Mouse (Mus musculus): ENCODE data around the gene Cdkal1.

Cdkal1 gene

DNA sequence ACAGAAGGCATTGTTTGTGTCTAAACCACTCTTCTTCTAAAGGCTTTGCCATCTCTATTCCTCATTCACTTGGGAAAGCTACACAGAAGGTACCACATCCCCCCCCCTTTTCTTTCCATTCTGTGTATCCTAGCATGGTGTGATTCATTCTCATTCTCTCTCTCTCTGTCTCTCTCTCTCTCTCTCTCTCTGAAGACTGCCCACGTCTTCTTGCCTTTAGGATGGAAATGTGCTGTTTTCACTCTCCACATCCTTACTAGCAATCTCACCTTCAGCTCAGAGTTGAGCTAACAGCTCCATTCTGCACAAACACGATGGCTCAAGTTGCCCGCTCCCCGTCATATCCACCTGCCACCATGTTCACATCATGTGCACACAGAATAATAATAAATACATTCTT lies 675.6 kb downstream of the Cdkal1 start:
- DNase-seq (ENCODE audit: low spot score), result no peak

DNA sequence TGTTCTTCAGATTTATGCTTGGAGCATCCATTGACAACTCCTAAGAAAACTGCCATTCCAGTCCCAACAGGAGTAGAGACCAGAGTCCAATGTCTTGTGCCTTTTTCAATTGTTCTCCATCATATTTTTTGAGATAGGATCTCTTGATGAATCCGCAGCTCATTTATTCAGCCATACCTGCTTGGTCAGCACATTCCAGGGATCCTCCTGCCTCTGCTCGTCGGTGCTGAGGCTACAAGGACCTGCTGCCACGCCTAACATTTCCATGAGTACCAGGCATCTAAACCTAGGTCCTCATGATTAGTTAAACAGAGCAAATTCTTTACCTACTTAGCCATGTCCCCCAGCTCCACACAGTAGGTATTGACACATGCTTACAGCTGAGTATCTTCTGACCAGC lies 676.2 kb downstream of the Cdkal1 start:
- DNase-seq (ENCODE audit: low spot score), result no peak

DNA sequence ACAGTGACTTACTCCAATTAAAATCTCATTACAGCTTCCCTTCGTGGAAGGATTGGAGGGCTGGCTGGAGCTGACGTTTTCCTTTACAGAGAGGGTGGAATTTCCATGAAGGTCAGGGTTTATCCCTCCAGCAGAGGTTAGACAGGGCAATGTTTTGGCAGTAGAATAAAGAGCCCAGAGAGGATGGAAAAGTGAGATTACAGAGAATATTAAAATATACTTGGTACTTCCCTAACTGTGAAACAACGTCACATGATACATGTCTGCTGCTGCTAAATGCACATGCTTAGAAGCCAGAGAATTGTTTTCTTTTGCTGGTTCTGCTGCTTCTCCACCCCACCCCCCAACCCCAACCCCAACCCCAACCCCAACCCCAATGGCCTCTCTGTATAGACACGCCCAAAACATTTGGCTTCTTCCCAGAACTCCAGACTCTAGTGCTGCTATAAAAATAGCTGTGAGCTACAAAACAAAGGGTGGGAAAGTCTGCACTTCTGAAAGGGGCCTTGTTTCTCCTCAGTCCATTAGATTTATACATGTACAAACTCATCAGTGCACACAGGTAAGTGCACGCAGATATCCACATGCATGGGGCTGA lies 677.5 kb downstream of the Cdkal1 start:
- DNase-seq (ENCODE audit: low spot score), result no peak

DNA sequence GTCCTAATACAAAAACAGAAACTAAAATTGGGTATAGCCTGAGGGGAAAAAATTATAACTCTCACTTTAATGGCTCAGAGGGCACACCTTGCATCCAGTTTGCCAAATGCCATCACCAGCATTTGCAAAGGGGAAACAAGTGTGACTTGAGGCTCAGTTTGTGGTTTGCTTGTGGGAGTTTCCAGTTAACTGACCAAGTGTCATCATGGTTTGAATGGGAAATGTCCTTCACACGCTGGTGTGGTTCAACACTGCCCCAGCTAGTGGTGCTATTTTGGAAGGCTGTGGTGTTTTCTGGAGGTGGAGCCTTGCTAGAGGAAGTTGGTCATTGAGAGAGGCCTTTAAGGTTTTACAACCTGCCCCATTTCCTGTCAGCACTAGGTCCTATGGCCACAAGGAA lies 686.1 kb downstream of the Cdkal1 start:
- DNase-seq (ENCODE audit: low spot score), result no peak

DNA sequence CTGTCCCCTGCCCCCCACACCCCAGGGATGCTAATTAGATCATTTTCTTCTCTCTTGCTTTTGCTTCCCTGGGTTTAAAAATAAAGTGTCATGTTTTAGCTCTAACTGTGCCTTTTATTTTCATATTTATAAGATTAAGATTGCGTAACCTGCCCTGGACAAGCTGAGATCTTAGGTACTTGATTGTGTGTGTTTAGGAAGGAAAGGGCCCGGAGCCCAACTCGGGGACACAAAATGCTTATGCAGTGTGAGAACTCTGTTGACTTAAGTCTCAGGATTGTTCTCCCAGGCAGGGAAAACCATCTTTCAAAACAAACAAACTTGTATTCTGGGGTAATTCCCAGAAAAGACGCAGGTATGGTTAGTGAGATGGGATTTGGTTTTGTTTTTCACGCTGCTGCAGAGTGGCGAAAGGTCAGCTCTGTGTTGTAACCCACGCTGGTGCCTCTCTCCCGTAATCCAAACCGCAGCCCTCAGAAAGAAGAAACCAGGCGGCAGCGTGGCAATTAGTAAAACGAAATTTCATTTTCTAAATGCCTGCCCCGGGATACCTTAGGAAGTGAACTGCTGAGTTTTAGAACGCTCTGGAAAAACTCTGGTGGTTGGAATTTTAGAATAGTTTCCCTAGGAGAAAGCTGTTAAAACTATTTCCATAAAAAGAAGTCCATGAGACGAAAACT lies 690.5 kb downstream of the Cdkal1 start:
- DNase-seq (ENCODE audit: low spot score), result no peak

DNA sequence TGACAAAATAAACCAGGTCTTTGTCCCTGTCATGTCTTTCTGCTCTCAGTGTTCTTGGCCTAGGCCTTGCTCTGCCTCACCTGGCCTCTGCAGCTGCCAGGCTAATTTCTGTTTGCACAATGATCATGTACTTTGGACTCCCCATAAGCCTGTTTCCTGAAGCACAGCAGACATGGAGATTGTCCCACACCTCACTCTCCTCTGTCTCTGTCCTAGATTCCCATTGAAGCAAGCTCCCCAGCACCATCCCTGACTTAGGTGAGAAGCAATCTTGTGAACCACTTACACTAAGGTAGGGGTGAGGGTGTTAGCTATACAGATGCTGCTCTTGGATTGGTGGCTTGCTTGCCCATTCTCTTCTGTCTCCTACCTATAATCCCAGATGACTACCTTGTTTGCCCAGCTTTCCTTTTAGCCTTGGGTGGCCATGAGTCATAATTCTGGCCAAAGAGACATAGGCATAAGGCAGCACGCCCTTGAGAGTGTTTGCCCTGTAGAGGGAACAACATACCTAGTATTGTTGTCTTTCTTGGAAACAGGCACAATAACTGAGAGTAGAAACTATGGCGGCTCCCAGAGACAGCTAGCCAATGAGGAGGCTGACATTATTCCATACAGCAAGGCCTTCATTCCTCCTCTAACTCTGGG lies 692.5 kb downstream of the Cdkal1 start:
- no peak for DNase-seq (ENCODE audit: low spot score)

DNA sequence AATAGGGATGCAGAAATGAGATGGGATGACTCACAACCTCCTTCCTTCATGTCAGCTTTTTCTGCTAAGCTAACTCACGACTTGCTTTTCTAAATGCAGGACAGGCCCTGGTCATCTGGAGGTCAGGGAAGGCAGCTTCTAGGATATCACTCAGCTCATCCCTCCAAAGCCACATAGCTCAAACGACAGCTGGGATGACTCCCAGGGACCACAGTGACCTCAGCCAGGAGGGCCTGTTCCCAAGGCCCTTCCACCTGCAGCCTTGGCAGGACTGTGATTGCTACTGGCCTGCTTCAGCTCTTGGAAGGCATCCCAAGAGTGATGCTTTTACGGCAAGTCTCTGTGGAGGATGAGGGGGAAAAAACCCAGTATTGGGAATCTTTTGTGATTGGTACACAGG lies 693.0 kb downstream of the Cdkal1 start:
- DNase-seq (ENCODE audit: low spot score), result no peak

DNA sequence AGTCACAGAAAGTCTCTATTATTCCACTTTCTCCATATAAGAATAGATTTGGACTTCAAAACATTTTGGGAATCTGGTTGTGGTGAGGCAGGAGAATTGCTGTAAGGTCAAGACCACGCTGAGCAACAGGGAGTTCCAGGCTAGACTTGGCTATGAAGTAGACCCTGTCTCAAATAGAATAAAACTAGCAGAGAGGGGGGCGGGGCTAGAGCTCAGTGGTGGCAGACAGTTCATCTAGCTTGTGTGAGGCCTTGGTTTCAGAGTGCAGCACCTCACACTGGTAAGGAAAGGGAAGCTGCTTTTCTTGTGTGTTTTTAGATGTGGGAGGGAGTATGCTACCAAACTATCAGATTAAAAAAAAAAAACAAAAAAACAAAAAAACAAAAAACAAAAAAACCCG lies 694.0 kb downstream of the Cdkal1 start:
- no peak for DNase-seq (ENCODE audit: low spot score)

DNA sequence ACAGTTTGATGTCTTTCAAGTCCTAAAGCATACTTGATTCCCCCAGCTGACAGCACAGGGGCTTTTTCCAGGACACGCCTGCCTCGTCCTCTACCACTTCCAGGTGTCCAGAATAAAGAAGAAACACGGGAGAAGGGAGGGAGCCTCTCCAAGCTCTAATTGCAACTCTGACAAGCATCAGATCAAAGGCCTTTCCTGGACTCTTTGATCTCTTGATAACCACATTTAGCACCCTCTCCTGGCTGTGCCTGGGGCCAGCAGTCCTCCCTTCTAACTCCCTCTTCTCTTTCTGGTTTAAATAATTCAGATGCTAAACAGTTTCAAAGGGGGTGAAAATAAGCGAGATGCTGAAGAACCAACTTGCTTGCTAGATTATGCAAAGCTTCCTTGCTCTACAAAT lies 698.8 kb downstream of the Cdkal1 start:
- DNase-seq (ENCODE audit: low spot score), result no peak

DNA sequence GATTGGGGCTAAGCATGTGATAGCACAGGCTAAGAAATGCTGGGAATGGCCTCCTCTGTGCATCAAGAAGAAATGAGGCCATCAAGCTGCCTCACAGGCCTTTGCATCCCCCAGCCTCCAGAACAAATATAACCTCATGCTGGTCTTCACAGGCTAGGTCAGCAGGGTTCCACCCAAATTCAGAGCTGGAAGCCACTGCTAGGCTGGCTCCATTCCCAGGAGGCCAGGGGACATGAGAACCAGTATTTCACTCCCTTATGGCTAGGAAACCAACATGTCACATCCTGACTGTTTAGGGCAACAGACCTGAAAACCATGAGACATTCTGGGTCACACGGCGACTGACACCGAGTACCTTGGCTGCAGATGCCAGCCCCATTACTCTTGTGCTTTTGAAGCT lies 700.2 kb downstream of the Cdkal1 start:
- no peak for DNase-seq (ENCODE audit: low spot score)

DNA sequence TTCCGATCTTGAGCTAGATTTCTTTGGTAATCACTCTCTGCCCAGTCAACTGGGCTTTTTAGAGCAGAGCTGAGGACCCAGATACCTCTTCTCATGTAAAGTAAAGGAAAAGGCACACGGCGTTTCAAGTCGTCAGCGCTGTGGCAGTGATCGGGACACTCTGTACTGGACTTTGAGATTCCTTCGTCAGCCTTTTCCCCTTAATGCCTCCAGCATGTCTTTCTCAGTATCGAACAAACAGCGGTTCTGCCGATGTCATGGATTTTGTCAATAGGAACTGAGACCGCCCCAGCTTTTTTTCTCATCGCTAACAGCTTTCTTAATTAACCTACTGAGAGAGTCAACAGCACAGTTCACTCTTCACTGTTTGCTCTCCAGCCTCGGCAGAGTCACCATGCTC lies 705.4 kb downstream of the Cdkal1 start:
- DNase-seq (ENCODE audit: low spot score), result peak; percentile 68

DNA sequence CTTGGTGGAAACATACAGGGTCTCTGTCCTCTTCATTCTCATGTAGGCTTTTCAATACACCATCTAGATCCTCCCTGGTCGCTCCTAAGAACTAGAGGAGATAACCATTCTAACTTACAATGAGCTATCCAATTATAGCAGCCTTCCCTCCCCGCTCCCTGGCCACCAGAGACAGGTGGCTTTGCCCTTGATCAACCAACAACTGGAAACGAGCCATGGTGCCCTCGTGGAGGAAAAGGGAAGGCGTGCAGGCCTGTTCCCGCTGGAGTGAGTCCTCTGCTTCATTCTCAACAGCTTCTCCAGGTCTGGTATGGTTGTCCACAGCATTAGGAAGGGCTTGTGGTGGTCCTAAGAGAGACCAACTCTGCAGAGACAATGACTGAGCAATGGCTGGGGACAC lies 706.1 kb downstream of the Cdkal1 start:
- no peak for DNase-seq (ENCODE audit: low spot score)

DNA sequence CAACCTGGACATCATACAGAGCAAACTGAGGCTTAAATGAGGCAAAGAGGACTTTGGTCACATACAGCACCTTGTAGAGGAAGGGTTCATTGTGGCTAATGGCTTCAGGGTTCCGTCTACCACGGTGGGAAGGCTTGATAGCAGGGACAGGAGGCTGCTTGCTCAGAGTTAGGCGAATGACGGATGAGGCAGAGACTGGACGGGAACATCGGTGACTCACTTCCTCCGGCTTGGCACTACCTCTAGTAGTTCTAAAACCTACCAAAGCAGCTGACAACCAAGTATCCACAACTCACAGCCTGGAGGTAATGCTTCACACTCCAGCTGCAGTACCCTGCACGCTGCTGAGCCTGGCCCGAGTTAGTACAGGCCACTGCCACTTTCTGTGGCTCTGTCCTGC lies 706.9 kb downstream of the Cdkal1 start:
- DNase-seq (ENCODE audit: low spot score), result no peak

Data from yolk sac, embryonic 10.5 days (tissue).